Mouse (Mus musculus): ENCODE measurements around the gene Gm26965. TPM values are rescaled to one million over a fixed set of nuclear protein-coding genes. Genes with fewer than 3 reads are reported as not detected.

Gm26965 gene
- polyA plus RNA-seq (2012; rRNA removed) = not detected in 2 replicates

DNA sequence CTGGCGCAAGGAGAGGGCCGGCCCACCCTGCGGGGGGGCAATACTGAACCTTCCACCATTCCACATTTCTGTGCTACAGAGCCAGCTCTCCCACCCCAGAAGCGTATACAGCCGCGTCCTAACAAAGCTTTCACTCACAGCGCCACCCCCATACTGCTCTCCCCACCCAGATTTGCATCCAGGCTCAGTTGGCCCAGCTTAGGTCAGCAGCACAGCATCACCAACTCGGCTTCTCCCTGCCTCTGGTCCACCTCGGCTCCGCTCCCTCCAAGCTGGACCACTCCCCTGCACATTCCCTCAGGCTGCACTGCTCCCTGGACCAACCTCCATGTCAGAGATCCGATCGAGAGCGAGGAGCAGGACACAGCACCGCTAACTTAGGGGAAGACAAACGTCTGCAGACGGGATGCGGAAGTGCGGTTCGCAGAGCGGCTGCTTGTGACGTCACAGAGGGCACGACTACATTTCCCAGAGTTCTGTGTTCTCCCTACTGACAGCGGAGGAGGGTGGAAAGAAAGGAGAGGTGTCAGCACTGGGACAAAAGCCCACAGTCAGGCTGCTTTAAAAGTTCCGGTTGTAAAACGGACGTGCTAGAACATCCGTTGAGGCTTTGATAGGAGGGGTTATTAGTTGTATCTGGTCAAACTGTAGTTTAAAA lies at the start of gene Gm26965, which contains the start of gene Zfp87:
Gene Gm26965, minus strand, starts transcription at position 399 of the 658 bp plus-strand sequence.
Gene Zfp87, minus strand, starts transcription at position 425 of the 658 bp plus-strand sequence.
- no peaks in the 10 kb centered on the region for H3K27me3 ChIP-seq (ENCODE audit: control insufficient read depth, insufficient read depth, low read length)
- peak within 1 kb of the TSS; percentile 98 for H3K4me3 ChIP-seq (ENCODE audit: control insufficient read depth, low read depth, low read length)
- H3K36me3 ChIP-seq (ENCODE audit: control insufficient read depth, insufficient read depth, low read length) = no peaks in the 10 kb centered on the region
- H3K4me1 ChIP-seq (ENCODE audit: control insufficient read depth, insufficient read depth, low read length) = peaks cover 2% of the 10 kb centered on the region
- H3K27ac ChIP-seq (ENCODE audit: control insufficient read depth, insufficient read depth, low read depth, low read length) = peak within 1 kb of the TSS; percentile 82
- TF ChIP-seq CTCF (IDR thresholded peaks at IDR 0.05; ENCODE audit: control insufficient read depth, insufficient read depth, insufficient replicate concordance, low read depth, low read length) (0 out of 2 replicates have a peak, but pooled peaks have one; percentile 6), POLR2A (IDR thresholded peaks at IDR 0.05; ENCODE audit: control insufficient read depth, low read depth, low read length) (peak; percentile 95; the same call in 1 of the 2 replicates)

DNA sequence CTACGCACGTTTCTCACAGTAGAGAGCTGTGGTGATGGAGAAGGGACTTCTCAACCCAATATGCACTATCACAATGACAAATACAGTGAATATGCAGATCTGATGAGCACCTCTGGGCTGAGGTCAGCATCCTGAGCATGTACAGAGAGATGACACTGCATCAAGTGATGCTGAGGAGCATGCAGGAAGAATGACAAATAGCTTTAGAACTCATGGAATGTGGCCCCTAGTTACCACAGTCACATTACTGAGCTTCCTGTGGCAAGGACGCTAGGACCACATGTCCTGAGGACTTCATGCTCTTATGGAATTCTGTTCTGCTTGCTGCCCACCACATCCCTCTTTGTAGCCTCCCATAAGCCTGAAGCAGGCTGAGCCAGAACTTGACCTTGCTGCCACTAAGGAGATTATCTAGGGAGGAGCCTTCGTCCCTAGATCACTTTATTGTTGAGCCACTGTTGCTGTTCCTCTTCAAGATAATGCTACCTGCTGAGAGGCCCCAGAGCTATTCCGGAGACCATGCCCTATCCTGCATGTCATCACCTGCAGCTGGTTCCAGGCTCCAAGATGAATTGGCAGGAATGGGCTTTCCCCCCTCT lies 46.7 kb upstream of the Gm26965 start:
- Histone ChIP-seq H3K36me3 (ENCODE audit: control insufficient read depth, insufficient read depth, low read length) (no peaks in the 10 kb centered on the region), H3K27ac (ENCODE audit: control insufficient read depth, insufficient read depth, low read depth, low read length) (no peak overlapping the region), H3K27me3 (ENCODE audit: control insufficient read depth, insufficient read depth, low read length) (no peaks in the 10 kb centered on the region), H3K4me1 (ENCODE audit: control insufficient read depth, insufficient read depth, low read length) (no peaks in the 10 kb centered on the region), H3K4me3 (ENCODE audit: control insufficient read depth, low read depth, low read length) (no peak overlapping the region)
- TF ChIP-seq POLR2A (IDR thresholded peaks at IDR 0.05; ENCODE audit: control insufficient read depth, low read depth, low read length) = no peak
- no peak for TF ChIP-seq CTCF (IDR thresholded peaks at IDR 0.05; ENCODE audit: control insufficient read depth, insufficient read depth, insufficient replicate concordance, low read depth, low read length)

DNA sequence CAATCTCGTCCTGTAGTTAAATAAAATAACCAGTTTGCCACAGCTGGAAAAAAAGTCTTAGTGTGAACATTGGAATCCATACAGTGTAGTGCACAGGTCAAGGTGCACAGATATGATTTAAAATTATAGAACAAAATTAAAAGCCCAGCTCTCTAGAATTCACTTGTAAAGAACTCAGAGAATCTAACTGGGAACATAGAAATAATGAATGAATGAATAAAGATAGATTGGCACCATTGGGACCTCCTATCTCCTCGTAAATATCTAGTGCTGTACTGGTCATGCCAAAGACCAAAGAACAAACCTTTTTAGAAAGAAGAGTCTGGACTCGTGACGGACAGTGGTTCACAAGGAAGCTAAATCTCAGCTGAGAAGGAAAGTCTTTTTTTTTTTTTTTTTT lies 27.8 kb upstream of the Gm26965 start, which contains the start of gene Zfp748:
Gene Zfp748, minus strand, starts transcription at position 101 of the 400 bp plus-strand sequence.
- Histone ChIP-seq H3K4me1 (ENCODE audit: control insufficient read depth, insufficient read depth, low read length) (peaks cover 2% of the 10 kb centered on the region; the same call in 1 of the 2 replicates), H3K27me3 (ENCODE audit: control insufficient read depth, insufficient read depth, low read length) (no peaks in the 10 kb centered on the region), H3K4me3 (ENCODE audit: control insufficient read depth, low read depth, low read length) (peak within 1 kb of the TSS; percentile 98), H3K27ac (ENCODE audit: control insufficient read depth, insufficient read depth, low read depth, low read length) (peak within 1 kb of the TSS; percentile 90), H3K36me3 (ENCODE audit: control insufficient read depth, insufficient read depth, low read length) (no peaks in the 10 kb centered on the region)
- TF ChIP-seq CTCF (IDR thresholded peaks at IDR 0.05; ENCODE audit: control insufficient read depth, insufficient read depth, insufficient replicate concordance, low read depth, low read length) = no peak
- no peak for TF ChIP-seq POLR2A (IDR thresholded peaks at IDR 0.05; ENCODE audit: control insufficient read depth, low read depth, low read length)

DNA sequence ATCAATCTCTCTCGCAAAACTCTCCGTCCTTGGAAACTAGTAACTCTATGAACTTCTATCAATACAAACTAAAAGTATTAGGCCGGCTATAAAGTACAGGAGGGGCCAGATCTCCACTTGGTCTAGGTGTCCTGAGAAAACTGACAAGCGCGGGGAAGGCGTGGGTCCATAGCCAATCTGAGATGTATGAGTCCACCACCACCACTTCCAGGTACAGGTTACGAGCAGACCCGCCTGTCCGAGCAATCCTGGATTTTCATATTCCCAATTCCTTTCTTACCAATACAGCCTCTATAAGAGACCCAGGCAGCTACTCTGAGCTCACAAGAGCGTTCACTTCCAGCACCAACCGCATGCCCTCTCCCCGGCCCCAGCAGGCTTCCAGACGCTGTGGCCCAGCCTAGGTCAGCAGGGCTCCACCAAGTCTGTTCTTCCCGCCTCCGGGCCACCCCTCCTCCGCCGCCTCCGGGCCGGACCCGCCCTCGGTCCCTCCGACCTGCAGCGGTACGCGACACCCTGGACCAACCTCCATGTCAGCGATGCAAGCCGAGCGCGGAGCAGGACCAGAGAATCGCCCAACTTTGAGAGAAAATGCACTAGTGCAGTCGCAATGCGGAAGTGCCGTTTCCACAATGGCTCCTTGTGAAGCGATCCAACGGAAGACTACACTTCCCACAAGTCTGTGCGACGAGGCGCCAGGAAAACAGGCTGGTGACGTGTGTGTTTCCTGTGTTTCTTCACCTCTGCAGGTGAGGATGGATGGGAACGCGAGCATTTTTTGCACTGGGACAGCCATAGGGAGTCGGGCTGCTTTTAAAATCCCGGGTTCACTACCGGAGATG lies 26.8 kb upstream of the Gm26965 start:
- Histone ChIP-seq H3K4me1 (ENCODE audit: control insufficient read depth, insufficient read depth, low read length) (peaks cover 2% of the 10 kb centered on the region; the same call in 1 of the 2 replicates), H3K27ac (ENCODE audit: control insufficient read depth, insufficient read depth, low read depth, low read length) (peak overlapping the region; percentile 90), H3K4me3 (ENCODE audit: control insufficient read depth, low read depth, low read length) (peak overlapping the region; percentile 98), H3K36me3 (ENCODE audit: control insufficient read depth, insufficient read depth, low read length) (no peaks in the 10 kb centered on the region), H3K27me3 (ENCODE audit: control insufficient read depth, insufficient read depth, low read length) (no peaks in the 10 kb centered on the region)
- TF ChIP-seq POLR2A (IDR thresholded peaks at IDR 0.05; ENCODE audit: control insufficient read depth, low read depth, low read length) (peak; percentile 93), CTCF (IDR thresholded peaks at IDR 0.05; ENCODE audit: control insufficient read depth, insufficient read depth, insufficient replicate concordance, low read depth, low read length) (no peak)

DNA sequence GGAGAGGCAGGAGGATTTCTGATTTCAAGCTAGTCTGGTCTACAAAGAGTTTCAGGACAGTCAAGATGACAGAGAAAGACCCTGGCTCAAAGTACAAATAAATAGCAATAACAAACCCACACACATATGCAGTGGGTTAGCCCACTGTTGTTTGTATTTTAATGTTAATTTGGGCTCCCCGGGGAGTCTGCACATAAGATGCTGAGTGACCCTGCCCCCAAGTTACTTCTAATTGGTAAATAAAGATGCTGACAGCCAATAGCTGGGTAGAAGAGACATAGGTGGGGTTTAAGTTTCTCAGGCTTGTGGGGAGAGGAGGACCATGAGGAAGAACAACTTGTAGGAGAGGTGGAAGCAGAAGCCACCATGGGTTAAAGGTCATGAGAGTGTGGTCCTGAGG lies 20.0 kb upstream of the Gm26965 start:
- TF ChIP-seq CTCF (IDR thresholded peaks at IDR 0.05; ENCODE audit: control insufficient read depth, insufficient read depth, insufficient replicate concordance, low read depth, low read length) = no peak
- no peak for TF ChIP-seq POLR2A (IDR thresholded peaks at IDR 0.05; ENCODE audit: control insufficient read depth, low read depth, low read length)
- no peak overlapping the region for H3K4me3 ChIP-seq (ENCODE audit: control insufficient read depth, low read depth, low read length)
- H3K27ac ChIP-seq (ENCODE audit: control insufficient read depth, insufficient read depth, low read depth, low read length) = no peak overlapping the region
- H3K27me3 ChIP-seq (ENCODE audit: control insufficient read depth, insufficient read depth, low read length) = no peaks in the 10 kb centered on the region
- H3K4me1 ChIP-seq (ENCODE audit: control insufficient read depth, insufficient read depth, low read length) = no peaks in the 10 kb centered on the region
- peaks cover 2% of the 10 kb centered on the region; the same call in 1 of the 2 replicates for H3K36me3 ChIP-seq (ENCODE audit: control insufficient read depth, insufficient read depth, low read length)

DNA sequence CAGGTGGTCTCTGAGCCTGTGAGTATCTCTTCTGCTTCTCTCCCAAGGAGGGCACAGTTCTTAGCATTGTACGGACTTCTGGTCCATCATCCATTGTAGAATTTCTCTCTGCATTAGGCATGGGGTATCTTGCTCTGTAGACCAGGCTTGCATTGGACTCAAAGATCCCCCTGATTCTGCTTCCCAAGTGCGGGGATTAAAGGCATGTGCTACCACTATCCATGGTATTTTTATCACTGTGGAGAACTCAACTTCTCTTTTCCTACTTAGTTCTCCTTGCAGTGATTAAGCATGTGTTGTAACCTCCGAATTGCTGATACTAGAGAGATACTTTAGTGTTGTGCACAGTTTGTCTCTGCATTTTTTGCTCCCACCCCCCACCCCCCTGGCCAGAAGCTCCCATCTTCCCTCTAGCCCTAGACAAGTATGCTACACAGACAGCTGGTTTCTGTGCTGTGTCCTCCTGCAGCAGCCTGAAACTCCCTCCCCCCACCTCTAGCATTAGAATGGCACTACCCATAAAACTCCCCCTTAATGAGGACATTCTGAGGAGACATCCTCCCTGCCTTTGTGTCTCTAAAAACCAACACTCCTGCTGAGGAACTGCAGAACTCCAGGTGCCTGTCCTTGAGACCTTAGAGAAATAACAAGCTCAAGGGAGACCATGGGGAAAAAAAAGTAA lies 1.2 kb upstream of the Gm26965 start:
- Histone ChIP-seq H3K36me3 (ENCODE audit: control insufficient read depth, insufficient read depth, low read length) (no peaks in the 10 kb centered on the region), H3K27me3 (ENCODE audit: control insufficient read depth, insufficient read depth, low read length) (no peaks in the 10 kb centered on the region), H3K4me1 (ENCODE audit: control insufficient read depth, insufficient read depth, low read length) (peaks cover 2% of the 10 kb centered on the region), H3K4me3 (ENCODE audit: control insufficient read depth, low read depth, low read length) (peak overlapping the region; percentile 78), H3K27ac (ENCODE audit: control insufficient read depth, insufficient read depth, low read depth, low read length) (no peak overlapping the region)
- TF ChIP-seq POLR2A (IDR thresholded peaks at IDR 0.05; ENCODE audit: control insufficient read depth, low read depth, low read length) (no peak), CTCF (IDR thresholded peaks at IDR 0.05; ENCODE audit: control insufficient read depth, insufficient read depth, insufficient replicate concordance, low read depth, low read length) (no peak)
